Mouse (Mus musculus) heart, postnatal 0 days (tissue): ENCODE data around the gene Gm42878.

Source experiments
- CTCF ChIP-seq: IDR thresholded peaks from 2 replicates; pipeline ENCODE4 v1.5.1; 2016; ENCODE audit warnings: antibody characterized with exemption, control low read depth, low read depth
- EP300 ChIP-seq: IDR thresholded peaks from 2 replicates; pipeline ENCODE4 v1.6.1; 2016; ENCODE audit warnings: antibody characterized with exemption, low read depth

DNA sequence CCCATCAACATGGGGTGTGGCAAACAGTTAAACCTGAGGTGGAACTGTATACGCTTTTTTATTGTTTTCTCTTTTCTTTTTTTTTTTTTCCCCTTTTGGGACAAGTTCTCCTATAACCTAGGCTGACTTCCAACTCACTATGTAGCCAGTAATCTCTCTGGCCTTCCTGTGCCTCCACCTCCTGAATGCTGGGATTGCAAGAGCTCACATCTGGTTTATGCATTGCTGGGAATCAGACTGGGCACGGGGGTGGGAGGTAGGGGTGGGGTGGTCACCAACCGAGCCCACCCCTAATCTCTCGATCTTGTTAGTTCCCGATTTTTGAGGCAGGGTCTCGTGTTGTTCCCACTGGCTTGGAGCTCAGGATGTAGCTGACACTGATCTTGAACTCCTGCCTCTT lies 44.6 kb upstream of the Gm42878 start:
- TF ChIP-seq EP300 (no peak), CTCF (no peak)
